26 mouse cellular contexts compared by ENCODE assay signal in the genomic region with DNA sequence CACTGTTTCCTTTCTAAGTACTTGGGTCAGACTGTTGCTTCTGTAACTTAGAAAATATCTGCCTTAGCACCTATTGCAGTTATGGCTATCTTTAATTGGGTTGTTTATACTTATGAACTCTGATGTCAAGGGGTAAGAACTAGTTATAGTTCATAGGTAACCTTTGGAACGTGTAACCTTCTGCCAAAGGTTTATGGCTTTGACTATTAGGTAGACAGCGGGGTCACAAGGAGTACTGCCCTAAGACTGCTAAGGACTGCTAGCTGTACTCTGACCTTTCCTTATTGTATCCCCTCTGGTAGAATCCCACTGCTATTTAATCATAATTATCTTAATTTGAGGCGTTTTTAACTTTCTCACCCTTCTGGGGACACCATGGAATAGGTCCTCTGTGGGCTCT. TPM values are rescaled to one million over a fixed set of nuclear protein-coding genes. Genes with fewer than 3 reads are reported as not detected.
"Had no signal": no experiment of that assay in that cellular context is flagged by ENCODE, and none has a peak within 500 bp of the region (broad histone marks: within the 10 kb centered on the region; RNA-seq: fewer than 3 reads in every experiment).

No protein-coding gene starts in this region.

- H3K9me3 ChIP-seq: heart, embryonic 13.5 days; heart, embryonic 15.5 days; hindbrain, embryonic 13.5 days; hindbrain, embryonic 15.5 days; limb, embryonic 10.5 days; limb, embryonic 12.5 days; liver, embryonic 13.5 days; liver, embryonic 15.5 days had no signal

- H3K4me1 ChIP-seq: heart, embryonic 15.5 days; hindbrain, embryonic 13.5 days; hindbrain, embryonic 15.5 days; limb, embryonic 10.5 days; limb, embryonic 12.5 days; liver, embryonic 13.5 days; liver, embryonic 15.5 days had no signal

- H3K36me3 ChIP-seq: heart, embryonic 13.5 days; heart, embryonic 15.5 days; hindbrain, embryonic 13.5 days; hindbrain, embryonic 15.5 days; limb, embryonic 10.5 days; limb, embryonic 12.5 days; liver, embryonic 13.5 days; liver, embryonic 15.5 days had no signal

- H3K27ac ChIP-seq: gastrocnemius, adult 2 months; heart, adult 2 months; heart, embryonic 13.5 days; heart, embryonic 15.5 days; hindbrain, embryonic 13.5 days; hindbrain, embryonic 15.5 days; hindbrain, postnatal 0 days; layer of hippocampus, adult 2 months; left cerebral cortex, adult 2 months; limb, embryonic 10.5 days; limb, embryonic 12.5 days; liver, embryonic 13.5 days; liver, embryonic 15.5 days had no signal

- ATAC-seq: hindbrain, postnatal 0 days had no signal

- DNase-seq: gastrocnemius, adult 2 months; gastrocnemius, postnatal 14 days; gastrocnemius, postnatal 36 days; heart, adult 11 months; heart, adult 2 months; heart, postnatal 14 days; heart, postnatal 36 days; kidney, adult 8-10 months; kidney, postnatal 10 days; kidney, postnatal 25 days; kidney, postnatal 4 days; liver; liver, embryonic 13.5 days had no signal

- H3K4me2 ChIP-seq: heart, embryonic 11.5 days; heart, embryonic 13.5 days; heart, embryonic 15.5 days; hindbrain, embryonic 13.5 days; hindbrain, embryonic 15.5 days; limb, embryonic 12.5 days; liver, embryonic 11.5 days; liver, embryonic 13.5 days; liver, embryonic 15.5 days had no signal

- H3K27me3 ChIP-seq: heart, embryonic 13.5 days; heart, embryonic 15.5 days; hindbrain, embryonic 13.5 days; hindbrain, embryonic 15.5 days; limb, embryonic 12.5 days; liver, embryonic 13.5 days; liver, embryonic 15.5 days had no signal

- H3K9ac ChIP-seq: heart, embryonic 13.5 days; heart, embryonic 15.5 days; hindbrain, embryonic 13.5 days; hindbrain, embryonic 15.5 days; limb, embryonic 12.5 days; liver, embryonic 13.5 days; liver, embryonic 15.5 days had no signal

- H3K4me3 ChIP-seq: gastrocnemius, adult 2 months; heart, adult 2 months; heart, embryonic 13.5 days; heart, embryonic 15.5 days; hindbrain, embryonic 13.5 days; hindbrain, embryonic 15.5 days; layer of hippocampus, adult 2 months; left cerebral cortex, adult 2 months; limb, embryonic 10.5 days; limb, embryonic 12.5 days; liver, embryonic 13.5 days; liver, embryonic 15.5 days had no signal

RNA-seq across cellular contexts. Expression of gene Fmn1, which starts 23.4 kb away (rescaled TPM):
- total RNA-seq: hematopoietic stem cell, adult 5-6 weeks had no signal
